Mouse (Mus musculus) left cerebral cortex, adult 18-20 months (tissue): Measurements from ENCODE around the gene Slc7a10. TPM values are rescaled to one million over a fixed set of nuclear protein-coding genes. Genes with fewer than 3 reads are reported as not detected.

ENCODE experiments used
- DNase-seq, 2 experiments: peaks; one replicate each; pipeline ENCODE4 v3.0.0; 2021 to 2022; ENCODE audit warnings: low spot score in 2 of 2, mixed read lengths in 1 of 2
- total RNA-seq, 2 experiments: library from RNA; stranded (reverse); gene quantifications; 2 replicates each; pipeline ENCODE4 v1.2.3; 2021

Gene Slc7a10
- total RNA-seq, 2 experiments from 2014 or later, result 31.0 to 37.1 TPM

GRCm38 (mm10) chr7:35171867-35172382 is 14.3 kb upstream of the Slc7a10 start:
- peak; percentile 70 to 78 for DNase-seq

GRCm38 (mm10) chr7:35172519-35172918 is 13.7 kb upstream of the Slc7a10 start:
- no peak for DNase-seq

GRCm38 (mm10) chr7:35175533-35175932 is 10.7 kb upstream of the Slc7a10 start:
- DNase-seq, result no peak

GRCm38 (mm10) chr7:35176412-35177381 is 9.5 kb upstream of the Slc7a10 start:
- DNase-seq, result peak in 1 of 2 experiments; percentile 47

- no peak for DNase-seq
Observed at GRCm38 (mm10) chr7:35184833-35185724, 1.1 kb upstream of the Slc7a10 start.

GRCm38 (mm10) chr7:35189699-35190098 is 3.5 kb downstream of the Slc7a10 start:
- no peak for DNase-seq

- no peak for DNase-seq
Observed at GRCm38 (mm10) chr7:35191276-35191675, 5.1 kb downstream of the Slc7a10 start.

- DNase-seq, result no peak
Observed at GRCm38 (mm10) chr7:35197022-35197421, 10.8 kb downstream of the Slc7a10 start.

GRCm38 (mm10) chr7:35198981-35199754 is 13.0 kb downstream of the Slc7a10 start:
- DNase-seq, result no peak

GRCm38 (mm10) chr7:35199755-35200154 is 13.6 kb downstream of the Slc7a10 start:
- DNase-seq, result no peak

GRCm38 (mm10) chr7:35211791-35212190 is 25.6 kb downstream of the Slc7a10 start:
- no peak for DNase-seq

- DNase-seq, result no peak
Observed at GRCm38 (mm10) chr7:35214442-35215222, 28.4 kb downstream of the Slc7a10 start.

- peak; percentile 66 to 76 for DNase-seq
Observed at GRCm38 (mm10) chr7:35215225-35215624, 29.0 kb downstream of the Slc7a10 start, which contains the start of gene Lrp3. TSS of gene Lrp3 (minus strand) at chr7:35215498.

GRCm38 (mm10) chr7:35215731-35216130 is 29.5 kb downstream of the Slc7a10 start:
- no peak for DNase-seq

GRCm38 (mm10) chr7:35220694-35221365 is 34.6 kb downstream of the Slc7a10 start:
- DNase-seq, result no peak

GRCm38 (mm10) chr7:35230333-35230732 is 44.1 kb downstream of the Slc7a10 start:
- DNase-seq, result no peak

GRCm38 (mm10) chr7:35232796-35233455 is 46.7 kb downstream of the Slc7a10 start:
- no peak for DNase-seq

GRCm38 (mm10) chr7:35233861-35234260 is 47.7 kb downstream of the Slc7a10 start:
- DNase-seq, result no peak
